Mouse (Mus musculus) hindbrain, embryonic 10.5 days (tissue): ENCODE results near the gene Retsat. TPM values are rescaled to one million over a fixed set of nuclear protein-coding genes. Genes with fewer than 3 reads are reported as not detected.

Source experiments
- polyA plus RNA-seq: library from polyadenylated mRNA; unstranded; fragments of >200 nt; fragmentation: Nextera tagmentation; extraction: Ambion mirVana; gene quantifications from 2 replicates; pipeline ENCODE4 v1.2.1, GENCODE M21; 2016

Gene Retsat
- polyA plus RNA-seq, 1 experiment from 2014 or later, result 7.7 TPM

Other genes starting within 250 kb of the Retsat start
- 5.7 and 7.0 TPM in 2 replicates for gene Tmem150a, start 243.0 kb upstream of the Retsat start, polyA plus RNA-seq
- gene Rnf181, start 231.5 kb upstream of the Retsat start, polyA plus RNA-seq, result 110 and 114 TPM in 2 replicates
- gene Vamp5, start 218.0 kb upstream of the Retsat start, polyA plus RNA-seq, result 13.6 and 15.8 TPM in 2 replicates
- gene Vamp8, start 207.8 kb upstream of the Retsat start, polyA plus RNA-seq, result 40.7 and 43.5 TPM in 2 replicates
- 18.5 and 19.6 TPM in 2 replicates for gene Ggcx, start 184.2 kb upstream of the Retsat start, polyA plus RNA-seq
- gene Mat2a, start 158.9 kb upstream of the Retsat start, polyA plus RNA-seq, result 320 and 408 TPM in 2 replicates
- 0.15 and 0.21 TPM in 2 replicates for gene Sh2d6, start 76.8 kb upstream of the Retsat start, polyA plus RNA-seq
- gene Capg, start 54.1 kb upstream of the Retsat start, polyA plus RNA-seq, result 13.4 and 14.1 TPM in 2 replicates
- gene Elmod3, start 62 bp upstream of the Retsat start, polyA plus RNA-seq, result 13.7 and 15.7 TPM in 2 replicates
- gene Tgoln1, start 18.5 kb downstream of the Retsat start, polyA plus RNA-seq, result 32.7 and 34.7 TPM in 2 replicates
- 23.7 and 25.1 TPM in 2 replicates for gene Tcf7l1, start 190.8 kb downstream of the Retsat start, polyA plus RNA-seq